Comparison of ENCODE assay signal across 11 mouse cellular contexts in the genomic region with DNA sequence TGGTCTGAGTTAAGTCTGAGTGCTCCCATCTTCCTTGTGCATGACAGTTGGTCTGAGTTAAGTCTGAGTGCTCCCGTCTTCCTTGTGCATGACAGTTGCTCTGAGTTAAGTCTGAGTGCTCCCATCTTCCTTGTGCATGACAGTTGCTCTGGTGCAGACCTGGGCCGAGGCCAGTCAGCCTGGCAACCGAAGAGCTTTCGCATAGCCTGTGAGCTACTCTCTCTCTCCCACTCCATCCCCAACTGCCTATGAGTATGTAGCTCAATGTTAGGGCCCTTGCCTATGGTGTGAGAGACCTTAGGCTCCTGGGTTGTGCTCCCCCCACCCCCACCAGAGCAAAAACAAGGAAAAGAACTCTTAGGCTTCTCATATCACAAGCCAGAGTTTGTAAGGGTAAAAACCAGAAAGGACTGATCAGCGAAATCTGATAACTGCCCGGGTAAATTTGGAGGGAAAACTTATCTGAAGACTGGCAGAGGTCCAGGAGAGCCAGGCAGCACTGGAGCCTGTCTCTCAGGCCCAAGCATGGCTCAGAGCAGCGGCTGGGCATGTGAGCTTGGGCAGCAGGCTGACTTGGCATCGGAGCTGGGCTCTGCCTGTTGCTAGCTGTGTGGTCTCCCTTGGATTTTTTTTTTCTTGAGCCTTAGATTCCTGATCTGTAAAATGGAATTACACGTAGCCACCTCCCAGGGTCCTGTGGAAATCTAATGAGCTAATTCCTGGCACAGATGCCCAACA. TPM values are rescaled to one million over a fixed set of nuclear protein-coding genes. Genes with fewer than 3 reads are reported as not detected.
DNase-seq lines count a peak whose midpoint lies in the region; ATAC-seq and TF ChIP-seq lines count a peak whose summit lies in the region.
"Had no signal": no experiment of that assay in that cellular context is flagged by ENCODE, and none has a peak within 500 bp of the region (broad histone marks: within the 10 kb centered on the region; RNA-seq: fewer than 3 reads in every experiment).

No protein-coding gene starts in this region.

- no peak for TF ChIP-seq CTCF in testis, adult 2 months (IDR thresholded peaks at IDR 0.05; ENCODE audit: control insufficient read depth, insufficient read depth, insufficient replicate concordance, low read depth, low read length)
- no peak for TF ChIP-seq CTCF in stomach, postnatal 0 days (IDR thresholded peaks at IDR 0.05; ENCODE audit: low read depth)

- no peak for ATAC-seq in forebrain, embryonic 11.5 days (replicated peaks; ENCODE audit: low FRiP score)
- ATAC-seq in limb, embryonic 14.5 days (ENCODE audit: low FRiP score, low read depth): no peak
- ATAC-seq in stomach, postnatal 0 days (ENCODE audit: low FRiP score, low TSS enrichment): no peak
- ATAC-seq: liver, embryonic 12.5 days had no signal

- TF ChIP-seq EP300 in stomach, postnatal 0 days (optimal IDR thresholded peaks at IDR 0.05): no peak

- H3K4me3 ChIP-seq in forebrain, embryonic 10.5 days: no peak overlapping the region
- H3K4me3 ChIP-seq in forebrain, embryonic 11.5 days (ENCODE audit: low read depth, low read length): no peak overlapping the region
- no peak overlapping the region for H3K4me3 ChIP-seq in testis, adult 2 months (ENCODE audit: control insufficient read depth, low read depth, low read length)
- H3K4me3 ChIP-seq in limb, embryonic 14.5 days (replicated peaks; ENCODE audit: low read length): no peak overlapping the region
- no peak overlapping the region for H3K4me3 ChIP-seq in stomach, postnatal 0 days (ENCODE audit: low read depth, low read length)
- H3K4me3 ChIP-seq: liver, embryonic 12.5 days had no signal

- H3K4me1 ChIP-seq in forebrain, embryonic 10.5 days: peaks cover 78% of the 10 kb centered on the region
- peaks cover 5% of the 10 kb centered on the region; the same call in 1 of the 2 replicates for H3K4me1 ChIP-seq in forebrain, embryonic 11.5 days (replicated peaks; ENCODE audit: control insufficient read depth, insufficient read depth, low read length)
- peaks cover 2% of the 10 kb centered on the region for H3K4me1 ChIP-seq in testis, adult 2 months (ENCODE audit: control insufficient read depth, insufficient read depth, low read length)
- peaks cover 18% of the 10 kb centered on the region; the same call in 1 of the 2 replicates for H3K4me1 ChIP-seq in limb, embryonic 14.5 days (ENCODE audit: control insufficient read depth, insufficient read depth, low read length)
- no peaks in the 10 kb centered on the region for H3K4me1 ChIP-seq in stomach, postnatal 0 days (replicated peaks; ENCODE audit: control insufficient read depth, insufficient read depth)

- WGBS in forebrain, embryonic 10.5 days: 76% methylated on average over 9 of the region's 9 CpGs
- 74% methylated on average over 9 of the region's 9 CpGs for WGBS in forebrain, embryonic 11.5 days
- WGBS in limb, embryonic 14.5 days: 61% methylated on average over 9 of the region's 9 CpGs
- WGBS in stomach, postnatal 0 days: 42% methylated on average over 9 of the region's 9 CpGs

- DNase-seq in forebrain, embryonic 10.5 days (ENCODE audit: extremely low spot score, low spot score): no peak
- DNase-seq in forebrain, embryonic 11.5 days (ENCODE audit: low spot score): no peak
- no peak for DNase-seq in testis, postnatal 14 days (ENCODE audit: low spot score)
- DNase-seq in limb, embryonic 14.5 days (ENCODE audit: low spot score): peak; percentile 48
- no peak for DNase-seq in stomach, postnatal 0 days (ENCODE audit: low spot score)
- DNase-seq in spleen, postnatal 36 days (ENCODE audit: low spot score in 2 of 2): no peak
- DNase-seq in B cell, adult 2 months: no peak
- DNase-seq: kidney, postnatal 4 days; retina, postnatal 1 day had no signal

- no peaks in the 10 kb centered on the region for H3K9me3 ChIP-seq in forebrain, embryonic 10.5 days
- no peaks in the 10 kb centered on the region for H3K9me3 ChIP-seq in forebrain, embryonic 11.5 days (ENCODE audit: control insufficient read depth, low read length)
- H3K9me3 ChIP-seq in limb, embryonic 14.5 days (ENCODE audit: control insufficient read depth, low read length): no peaks in the 10 kb centered on the region
- H3K9me3 ChIP-seq in stomach, postnatal 0 days (ENCODE audit: control insufficient read depth, low read length): no peaks in the 10 kb centered on the region
- H3K9me3 ChIP-seq: liver, embryonic 12.5 days had no signal

- H3K27ac ChIP-seq in forebrain, embryonic 10.5 days: peak overlapping the region; percentile 65
- no peak overlapping the region for H3K27ac ChIP-seq in forebrain, embryonic 11.5 days (ENCODE audit: low read depth, low read length)
- H3K27ac ChIP-seq in testis, adult 2 months (ENCODE audit: control insufficient read depth, insufficient read depth, low read depth, low read length): peak overlapping the region; percentile 33; the same call in 1 of the 2 replicates
- peak overlapping the region; percentile 1; the same call in 1 of the 2 replicates for H3K27ac ChIP-seq in limb, embryonic 14.5 days (replicated peaks; ENCODE audit: low read depth, low read length)
- H3K27ac ChIP-seq in stomach, postnatal 0 days (replicated peaks): 0 out of 2 replicates have a peak overlapping the region, but pooled peaks have one; percentile 35
- H3K27ac ChIP-seq: liver, embryonic 12.5 days had no signal

- no peak overlapping the region for H3K4me2 ChIP-seq in forebrain, embryonic 11.5 days (ENCODE audit: low read depth, low read length, severe bottlenecking)
- H3K4me2 ChIP-seq in limb, embryonic 14.5 days (replicated peaks; ENCODE audit: low read depth, low read length, severe bottlenecking): no peak overlapping the region
- H3K4me2 ChIP-seq in stomach, postnatal 0 days (replicated peaks; ENCODE audit: low read depth): no peak overlapping the region
- H3K4me2 ChIP-seq: liver, embryonic 12.5 days had no signal

- H3K9ac ChIP-seq in forebrain, embryonic 11.5 days (ENCODE audit: low read length): no peak overlapping the region
- H3K9ac ChIP-seq in limb, embryonic 14.5 days (ENCODE audit: low read depth, low read length, severe bottlenecking): no peak overlapping the region
- H3K9ac ChIP-seq in stomach, postnatal 0 days (ENCODE audit: low read length): peak overlapping the region; percentile 35; the same call in 1 of the 2 replicates
- H3K9ac ChIP-seq: liver, embryonic 12.5 days had no signal

- H3K27me3 ChIP-seq in forebrain, embryonic 10.5 days (ENCODE audit: poor library complexity, severe bottlenecking): no peaks in the 10 kb centered on the region
- no peaks in the 10 kb centered on the region for H3K27me3 ChIP-seq in forebrain, embryonic 11.5 days (ENCODE audit: control insufficient read depth, insufficient read depth, low read length)
- no peaks in the 10 kb centered on the region for H3K27me3 ChIP-seq in testis, adult 2 months (ENCODE audit: control insufficient read depth, insufficient read depth, low read length)
- H3K27me3 ChIP-seq in limb, embryonic 14.5 days (ENCODE audit: control insufficient read depth, insufficient read depth, low read length): no peaks in the 10 kb centered on the region
- H3K27me3 ChIP-seq in stomach, postnatal 0 days (ENCODE audit: control insufficient read depth, insufficient read depth, low read length): no peaks in the 10 kb centered on the region
- H3K27me3 ChIP-seq: liver, embryonic 12.5 days had no signal

- H3K36me3 ChIP-seq in forebrain, embryonic 10.5 days (replicated peaks): peaks cover 60% of the 10 kb centered on the region
- peaks cover 3% of the 10 kb centered on the region; the same call in 1 of the 2 replicates for H3K36me3 ChIP-seq in forebrain, embryonic 11.5 days (ENCODE audit: control insufficient read depth, insufficient read depth, low read length)
- H3K36me3 ChIP-seq in testis, adult 2 months (ENCODE audit: control insufficient read depth, insufficient read depth, low read length): no peaks in the 10 kb centered on the region
- peaks cover 45% of the 10 kb centered on the region for H3K36me3 ChIP-seq in limb, embryonic 14.5 days (ENCODE audit: control insufficient read depth, insufficient read depth, low read length)
- peaks cover 8% of the 10 kb centered on the region for H3K36me3 ChIP-seq in stomach, postnatal 0 days (ENCODE audit: control insufficient read depth, insufficient read depth, low read length)

- no peak for TF ChIP-seq POLR2A in testis, adult 2 months (IDR thresholded peaks at IDR 0.05; ENCODE audit: control insufficient read depth, low read depth, low read length)
- TF ChIP-seq POLR2A in limb, embryonic 14.5 days (IDR thresholded peaks at IDR 0.05; ENCODE audit: borderline replicate concordance, extremely low read depth, insufficient read depth, insufficient read length): no peak

RNA-seq across cellular contexts. Expression of a gene that starts 46.1 kb away (rescaled TPM):
- polyA plus RNA-seq in forebrain, embryonic 10.5 days (2016; fragmentation: Nextera tagmentation; extraction: Ambion mirVana): 26.2 and 26.8 TPM in 2 replicates
- polyA plus RNA-seq in forebrain, embryonic 11.5 days (2014; fragmentation: Nextera tagmentation; extraction: Ambion mirVana): 37.0 and 40.5 TPM in 2 replicates
- polyA plus RNA-seq in testis, adult 2 months (2012; rRNA removed): 8.5 and 9.3 TPM in 2 replicates
- polyA plus RNA-seq in limb, embryonic 14.5 days (2012; rRNA removed): 49.1 and 64.3 TPM in 2 replicates
- polyA plus RNA-seq in limb, embryonic 14.5 days (2014; fragmentation: Nextera tagmentation; extraction: Ambion mirVana): 23.5 and 30.9 TPM in 2 replicates
- polyA plus RNA-seq in stomach, postnatal 0 days (2015; fragmentation: Nextera tagmentation; extraction: Ambion mirVana): 4.5 and 5.7 TPM in 2 replicates
